Mouse (Mus musculus) MEL (cell line): ENCODE data around the gene Blm. TPM values are rescaled to one million over a fixed set of nuclear protein-coding genes. Genes with fewer than 3 reads are reported as not detected.

Experiments
- DNase-seq: peaks from one replicate; pipeline ENCODE4 v3.0.0; 2011; ENCODE audit warnings: low read depth, low spot score
- H3K27ac ChIP-seq: 2 replicates; pipeline ENCODE4 v1.5.1; 2012; ENCODE audit warnings: low read depth, mild to moderate bottlenecking, control low read depth, low read length, moderate library complexity; ENCODE audit not compliant: control insufficient read depth
- H3K27me3 ChIP-seq, 2 experiments: fragments of 150-350 bp in 1 of 2; sonication (generic) in 1 of 2; 2 replicates each; pipeline ENCODE4 v1.6.1; 2012; ENCODE audit warnings: low read length in 2 of 2, mild to moderate bottlenecking in 2 of 2, improper control_type of control experiment in 1 of 2, moderate library complexity in 1 of 2; ENCODE audit not compliant: insufficient read depth in 2 of 2, control insufficient read depth in 1 of 2
- H3K36me3 ChIP-seq, 2 experiments: 2 replicates each; pipeline ENCODE4 v1.6.1; 2012 to 2014; ENCODE audit warnings: low read length in 2 of 2, improper control_type of control experiment in 1 of 2, inconsistent platforms in 1 of 2, mild to moderate bottlenecking in 1 of 2; ENCODE audit not compliant: insufficient read depth in 2 of 2, control insufficient read depth in 1 of 2
- H3K4me1 ChIP-seq, 2 experiments: fragments of 150-350 bp in 1 of 2; sonication (generic) in 1 of 2; 2 replicates each; pipeline ENCODE4 v1.6.1; 2012; ENCODE audit warnings: low read length in 2 of 2, improper control_type of control experiment in 1 of 2, mild to moderate bottlenecking in 1 of 2; ENCODE audit not compliant: insufficient read depth in 2 of 2, control insufficient read depth in 1 of 2
- H3K4me3 ChIP-seq, 2 experiments: fragments of 150-350 bp in 1 of 2; sonication (generic) in 1 of 2; 2 replicates each; pipeline ENCODE4 v1.5.1; 2012; ENCODE audit warnings: low read depth in 2 of 2, low read length in 2 of 2, mild to moderate bottlenecking in 2 of 2, moderate library complexity in 2 of 2, control low read depth in 1 of 2, improper control_type of control experiment in 1 of 2; ENCODE audit not compliant: control insufficient read depth in 1 of 2, insufficient read depth in 1 of 2
- H3K79me2 ChIP-seq: 2 replicates; pipeline ENCODE4 v1.6.1; 2012; ENCODE audit warnings: mild to moderate bottlenecking, low read length, moderate library complexity; ENCODE audit not compliant: control insufficient read depth, poor library complexity, insufficient read depth
- H3K9ac ChIP-seq: 2 replicates; pipeline ENCODE4 v1.6.1; 2012; ENCODE audit warnings: low read depth, mild to moderate bottlenecking, control low read depth, low read length, moderate library complexity; ENCODE audit not compliant: control insufficient read depth, poor library complexity, severe bottlenecking
- H3K9me3 ChIP-seq: fragments of 150-350 bp; sonication (generic); replicated peaks from 2 replicates; pipeline ENCODE4 v1.6.1; 2012; ENCODE audit warnings: mild to moderate bottlenecking, low read length, improper control_type of control experiment, moderate library complexity; ENCODE audit not compliant: insufficient read depth
- CHD1 ChIP-seq: IDR thresholded peaks from 2 replicates; pipeline ENCODE4 v1.6.1; 2012; ENCODE audit warnings: low read depth, mild to moderate bottlenecking, inconsistent platforms, low read length, improper control_type of control experiment
- CHD2 ChIP-seq: IDR thresholded peaks from 2 replicates; pipeline ENCODE4 v1.6.1; 2011; ENCODE audit warnings: low read length, improper control_type of control experiment
- E2F4 ChIP-seq: IDR thresholded peaks from 2 replicates; pipeline ENCODE4 v1.6.1; 2011; ENCODE audit warnings: low read depth, low read length, improper control_type of control experiment, borderline replicate concordance
- EP300 ChIP-seq, 2 experiments: IDR thresholded peaks; 2 replicates each; pipeline ENCODE4 v1.6.1; 2011; ENCODE audit warnings: improper control_type of control experiment in 2 of 2, low read length in 2 of 2, low read depth in 1 of 2, mild to moderate bottlenecking in 1 of 2
- ETS1 ChIP-seq: IDR thresholded peaks from 2 replicates; pipeline ENCODE4 v1.6.1; 2012; ENCODE audit warnings: low read depth, mild to moderate bottlenecking, inconsistent platforms, low read length, improper control_type of control experiment, moderate library complexity
- HCFC1 ChIP-seq: IDR thresholded peaks from 2 replicates; pipeline ENCODE4 v1.6.1; 2012; ENCODE audit warnings: low read depth, mild to moderate bottlenecking, inconsistent platforms, low read length, improper control_type of control experiment, moderate library complexity
- MYB ChIP-seq: IDR thresholded peaks from 2 replicates; pipeline ENCODE4 v1.6.1; 2011; ENCODE audit warnings: mild to moderate bottlenecking, low read depth, low read length, improper control_type of control experiment
- MYC ChIP-seq: IDR thresholded peaks from 2 replicates; pipeline ENCODE4 v1.6.1; 2011; ENCODE audit warnings: low read depth, mild to moderate bottlenecking, low read length, improper control_type of control experiment, moderate library complexity
- NELFE ChIP-seq: IDR thresholded peaks from 2 replicates; pipeline ENCODE4 v1.6.1; 2011; ENCODE audit warnings: low read depth, low read length, improper control_type of control experiment
- RCOR1 ChIP-seq: IDR thresholded peaks from 2 replicates; pipeline ENCODE4 v1.6.1; 2012; ENCODE audit warnings: low read depth, mild to moderate bottlenecking, inconsistent platforms, low read length, improper control_type of control experiment
- SMC3 ChIP-seq: IDR thresholded peaks from 2 replicates; pipeline ENCODE4 v1.6.1; 2011; ENCODE audit warnings: low read depth, low read length, improper control_type of control experiment
- TBP ChIP-seq: IDR thresholded peaks from 2 replicates; pipeline ENCODE4 v1.8.0; 2011; ENCODE audit warnings: low read depth, low read length, improper control_type of control experiment
- TCF12 ChIP-seq: IDR thresholded peaks from 2 replicates; pipeline ENCODE4 v1.6.1; 2014; ENCODE audit warnings: low read depth, mild to moderate bottlenecking, inconsistent platforms, low read length, improper control_type of control experiment, moderate library complexity
- UBTF ChIP-seq: IDR thresholded peaks from 2 replicates; pipeline ENCODE4 v1.6.1; 2012; ENCODE audit warnings: low read depth, mild to moderate bottlenecking, inconsistent platforms, low read length, improper control_type of control experiment, moderate library complexity, borderline replicate concordance; ENCODE audit not compliant: insufficient read depth
- polyA plus RNA-seq, 2 experiments: library from polyadenylated mRNA; stranded (reverse) in 1 of 2; unstranded in 1 of 2; fragments of >175 nt in 1 of 2; fragments of >200 nt in 1 of 2; gene quantifications; 2 replicates each; pipeline versions ENCODE4 v1.2.1 to v1.2.4; 2012; ENCODE audit warnings: low replicate concordance in 2 of 2, low read depth in 1 of 2; ENCODE audit not compliant: insufficient read length in 2 of 2, insufficient read depth in 1 of 2, missing spikeins in 1 of 2
- total RNA-seq: library from RNA; depleted of rRNA; stranded (reverse); fragments of 300-350 nt; gene quantifications from 2 replicates; pipeline ENCODE4 v1.2.3, GENCODE M21; 2012

Gene Blm
- total and polyA plus RNA-seq, 3 experiments: 28.5 to 83.8 (median 52.0) TPM

GRCm38 (mm10) chr7:80501006-80501405 is 33.9 kb downstream of the Blm start:
- no peaks in the 10 kb centered on the region for H3K79me2 ChIP-seq
- H3K4me1 ChIP-seq: peaks cover 24 to 27% of the 10 kb centered on the region in 2 experiments

GRCm38 (mm10) chr7:80500099-80500498 is 34.8 kb downstream of the Blm start:
- Histone ChIP-seq H3K27me3 (no peaks in the 10 kb centered on the region), H3K4me3 (no peak overlapping the region), H3K36me3 (peaks cover 43 to 61% of the 10 kb centered on the region in 2 experiments), H3K79me2 (no peaks in the 10 kb centered on the region), H3K9me3 (no peaks in the 10 kb centered on the region), H3K9ac (no peak overlapping the region), H3K27ac (peak overlapping the region; percentile 52), H3K4me1 (peaks cover 28 to 29% of the 10 kb centered on the region in 2 experiments)
- DNase-seq: peak; percentile 61
- no peak for TF ChIP-seq MYC
- peak; percentile 24 to 36; a peak in 2 of 4 replicates for TF ChIP-seq EP300 (IDR thresholded peaks at IDR 0.05; ENCODE audit: low read depth in 1 of 2, low read length in 2 of 2)
- no peak for TF ChIP-seq E2F4
- TF ChIP-seq HCFC1: no peak
- 0 out of 2 replicates have a peak, but pooled peaks have one; percentile 11 for TF ChIP-seq TCF12
- 0 out of 2 replicates have a peak, but pooled peaks have one; percentile 16 for TF ChIP-seq RCOR1
- peak; percentile 19; the same call in 1 of the 2 replicates for TF ChIP-seq CHD1
- 0 out of 2 replicates have a peak, but pooled peaks have one; percentile 16 for TF ChIP-seq ETS1
- TF ChIP-seq MYB: no peak

More at GRCm38 (mm10) chr7:80501006-80501405, 33.9 kb downstream of the Blm start:
- H3K4me3 ChIP-seq: no peak overlapping the region
- no peaks in the 10 kb centered on the region for H3K9me3 ChIP-seq
- H3K36me3 ChIP-seq: peaks cover 44 to 61% of the 10 kb centered on the region in 2 experiments
- no peaks in the 10 kb centered on the region for H3K27me3 ChIP-seq
- peak; percentile 38 for DNase-seq
- H3K9ac ChIP-seq: no peak overlapping the region
- H3K27ac ChIP-seq: peak overlapping the region; percentile 11
- no peak for TF ChIP-seq TBP
- no peak for TF ChIP-seq UBTF
- TF ChIP-seq CHD2: no peak
- TF ChIP-seq E2F4: no peak
- no peak for TF ChIP-seq CHD1
- no peak for TF ChIP-seq NELFE
- no peak for TF ChIP-seq SMC3
